Comparison of ENCODE assay signal across 8 mouse cellular contexts in the genomic region with DNA sequence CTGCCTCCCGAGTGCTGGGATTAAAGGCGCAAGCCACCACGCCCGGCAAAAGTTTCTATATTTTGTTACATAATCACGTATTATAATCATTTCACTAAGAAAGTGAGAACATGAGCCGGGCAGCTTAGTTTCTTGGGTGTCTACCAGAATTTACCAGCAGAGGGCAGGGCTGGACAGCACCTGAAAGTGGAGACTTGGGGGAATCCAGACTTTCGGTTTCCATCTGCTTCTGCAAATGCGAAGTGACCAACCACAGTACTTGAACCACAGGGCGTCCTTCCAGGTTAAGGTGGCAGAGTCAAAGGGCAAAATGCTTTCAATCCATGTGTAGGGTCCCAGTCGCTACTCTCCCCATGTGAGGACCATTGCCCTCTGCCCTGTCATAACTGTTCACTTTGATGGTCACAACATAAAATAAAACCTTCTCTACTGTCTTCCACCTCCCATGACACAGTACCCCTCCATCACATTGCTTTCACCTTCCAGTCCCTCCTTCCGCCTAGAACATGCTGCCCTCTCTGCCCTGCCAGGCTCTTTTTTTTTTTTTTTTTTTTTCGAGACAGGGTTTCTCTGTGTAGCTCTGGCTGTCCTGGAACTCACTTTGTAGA. TPM values are rescaled to one million over a fixed set of nuclear protein-coding genes. Genes with fewer than 3 reads are reported as not detected.
DNase-seq lines count a peak whose midpoint lies in the region; ATAC-seq and TF ChIP-seq lines count a peak whose summit lies in the region.

No protein-coding gene starts in this region.

- peak; percentile 91 for ATAC-seq in erythroid progenitor cell, adult 5-6 weeks (replicated peaks; ENCODE audit: low FRiP score, poor library complexity, severe bottlenecking)
- ATAC-seq in heart, embryonic 16.5 days (replicated peaks; ENCODE audit: extremely low read depth, insufficient read depth, low FRiP score): no peak
- peak; percentile 84 for ATAC-seq in liver, postnatal 0 days

- peak overlapping the region; percentile 66 for H3K4me2 ChIP-seq in heart, embryonic 16.5 days (ENCODE audit: low read depth, low read length)
- H3K4me2 ChIP-seq in liver, postnatal 0 days (ENCODE audit: low read depth, low read length): peak overlapping the region; percentile 70

- H3K9ac ChIP-seq in heart, embryonic 16.5 days (ENCODE audit: low read length): peak overlapping the region; percentile 57; the same call in 1 of the 2 replicates
- peak overlapping the region; percentile 44; the same call in 1 of the 2 replicates for H3K9ac ChIP-seq in liver, postnatal 0 days (replicated peaks)

- H3K9me3 ChIP-seq in heart, embryonic 16.5 days (replicated peaks; ENCODE audit: control insufficient read depth, low read length): no peaks in the 10 kb centered on the region
- no peaks in the 10 kb centered on the region for H3K9me3 ChIP-seq in liver, postnatal 0 days (ENCODE audit: low read length)

- 0 out of 2 replicates have a peak, but pooled peaks cover 2% of the 10 kb centered on the region for H3K4me1 ChIP-seq in heart, embryonic 16.5 days (ENCODE audit: control insufficient read depth, insufficient read depth, low read length)
- peaks cover 7% of the 10 kb centered on the region; the same call in 1 of the 2 replicates for H3K4me1 ChIP-seq in liver, postnatal 0 days (ENCODE audit: insufficient read depth)

- no peak for TF ChIP-seq POLR2A in brain, embryonic 14.5 days (IDR thresholded peaks at IDR 0.05; ENCODE audit: borderline replicate concordance, extremely low read depth, insufficient read depth, insufficient read length, poor library complexity, severe bottlenecking)

- no peaks in the 10 kb centered on the region for H3K27me3 ChIP-seq in heart, embryonic 16.5 days (ENCODE audit: control insufficient read depth, insufficient read depth, low read length)
- H3K27me3 ChIP-seq in liver, postnatal 0 days (ENCODE audit: insufficient read depth, low read length): no peaks in the 10 kb centered on the region

- peak overlapping the region; percentile 43 for H3K4me3 ChIP-seq in heart, embryonic 16.5 days (ENCODE audit: low read length)
- peak overlapping the region; percentile 35 for H3K4me3 ChIP-seq in liver, postnatal 0 days (ENCODE audit: low read depth, low read length)

- peak; percentile 69 for TF ChIP-seq CTCF in brain, embryonic 14.5 days (IDR thresholded peaks at IDR 0.05; ENCODE audit: borderline replicate concordance, extremely low read depth, insufficient read depth, insufficient read length)
- TF ChIP-seq CTCF in liver, postnatal 0 days (IDR thresholded peaks at IDR 0.05; ENCODE audit: low read depth): peak; percentile 90

- H3K36me3 ChIP-seq in heart, embryonic 16.5 days (ENCODE audit: control insufficient read depth, insufficient read depth): no peaks in the 10 kb centered on the region
- no peaks in the 10 kb centered on the region for H3K36me3 ChIP-seq in liver, postnatal 0 days (replicated peaks; ENCODE audit: insufficient read depth, low read length)

- no peak; the same call in 1 of the 2 replicates for TF ChIP-seq EP300 in liver, postnatal 0 days (IDR thresholded peaks at IDR 0.05; ENCODE audit: low read depth)

- H3K27ac ChIP-seq in heart, embryonic 16.5 days (ENCODE audit: low read length): no peak overlapping the region
- peak overlapping the region; percentile 40; the same call in 1 of the 2 replicates for H3K27ac ChIP-seq in liver, postnatal 0 days (ENCODE audit: low read depth)

- WGBS in heart, embryonic 16.5 days: 24% methylated on average over 11 of the region's 12 CpGs
- WGBS in liver, postnatal 0 days (ENCODE audit: insufficient replicate concordance): 20% methylated on average over 11 of the region's 12 CpGs

- DNase-seq in ES-CJ7 (ENCODE audit: low read depth, low spot score): peak; percentile 87
- DNase-seq in brain, embryonic 14.5 days (ENCODE audit: low read depth): peak; percentile 80
- peak; percentile 83 for DNase-seq in layer of hippocampus, adult 11-12 months (ENCODE audit: low spot score)
- DNase-seq in liver, postnatal 0 days: peak; percentile 85
- DNase-seq in ovary, postnatal 14 days (ENCODE audit: low spot score): peak; percentile 80
- DNase-seq in thymus, postnatal 0 days (ENCODE audit: low spot score): peak; percentile 73

RNA-seq across cellular contexts. Expression of a gene that starts 20.3 kb away (rescaled TPM):
- polyA plus RNA-seq in brain, embryonic 14.5 days (2012; rRNA removed): 90.8 and 113 TPM in 2 replicates
- 81.1 and 109 TPM in 2 replicates for total RNA-seq in erythroid progenitor cell, adult 5-6 weeks (2015; ENCODE audit: low replicate concordance)
- total RNA-seq in erythroid progenitor cell, adult 5-6 weeks (2017; ENCODE audit: low replicate concordance): 74.9 and 102 TPM in 2 replicates
- polyA plus RNA-seq in heart, embryonic 16.5 days (2015; fragmentation: Nextera tagmentation; extraction: Ambion mirVana): 72.0 and 83.5 TPM in 2 replicates
- polyA plus RNA-seq in liver, postnatal 0 days (2015; fragmentation: Nextera tagmentation; extraction: Ambion mirVana): 49.1 and 54.3 TPM in 2 replicates
- polyA plus RNA-seq in thymus, postnatal 0 days (2015; fragmentation: Nextera tagmentation; extraction: Ambion mirVana): 165 and 185 TPM in 2 replicates
